Mouse (Mus musculus): ENCODE measurements around the gene Olfml2b. TPM values are rescaled to one million over a fixed set of nuclear protein-coding genes. Genes with fewer than 3 reads are reported as not detected.

Olfml2b gene
- not detected for polyA plus RNA-seq (2017; shearing (Covaris generic))

GRCm38 (mm10) chr1:170644255-170645205, at the start of gene Olfml2b:
Olfml2b (plus strand) TSS chr1:170644532.

Other genes starting within 250 kb of the Olfml2b start
- gene Nos1ap, start 54.7 kb upstream of the Olfml2b start, polyA plus RNA-seq (2017; shearing (Covaris generic)) = 0.10 TPM
- 11.6 TPM for gene Atf6, start 223.2 kb downstream of the Olfml2b start, polyA plus RNA-seq (2017; shearing (Covaris generic))
- gene Gm26620, start 240.5 kb downstream of the Olfml2b start, polyA plus RNA-seq (2017; shearing (Covaris generic)) = not detected
- 21.1 TPM for gene Dusp12, start 241.0 kb downstream of the Olfml2b start, polyA plus RNA-seq (2017; shearing (Covaris generic))

All from CD4-positive, CD25-positive, alpha-beta regulatory T cell, adult 9 weeks (primary cell).